Mouse (Mus musculus) hindbrain, postnatal 0 days (tissue): ENCODE measurements around the gene Gigyf1. TPM values are rescaled to one million over a fixed set of nuclear protein-coding genes. Genes with fewer than 3 reads are reported as not detected.

Experiments used
- ATAC-seq: fragments of 200-750 bp; cut with Nextera tagmentation; 2 replicates; pipeline ENCODE4 v1.8.0; 2017; ENCODE audit warnings: mild to moderate bottlenecking, moderate TSS enrichment, moderate library complexity
- DNase-seq: peaks from one replicate; pipeline ENCODE4 v3.0.0-alpha.2; 2015; ENCODE audit warnings: low spot score
- H3K27ac ChIP-seq: fragments of 300-500 bp; sonication (generic); 2 replicates; pipeline ENCODE4 v1.5.1; 2014; ENCODE audit warnings: mild to moderate bottlenecking
- H3K27me3 ChIP-seq: fragments of 300-500 bp; sonication (generic); 2 replicates; pipeline ENCODE4 v1.6.1; 2014; ENCODE audit warnings: low read length, mixed read lengths; ENCODE audit not compliant: insufficient read depth
- H3K36me3 ChIP-seq: fragments of 300-500 bp; sonication (generic); 2 replicates; pipeline ENCODE4 v1.6.1; 2014; ENCODE audit warnings: low read length, mixed read lengths; ENCODE audit not compliant: insufficient read depth
- H3K4me1 ChIP-seq: fragments of 300-500 bp; sonication (generic); 2 replicates; pipeline ENCODE4 v1.6.1; 2014; ENCODE audit warnings: antibody characterized with exemption, low read length, mixed read lengths; ENCODE audit not compliant: insufficient read depth
- H3K4me2 ChIP-seq: fragments of 300-500 bp; sonication (generic); 2 replicates; pipeline ENCODE4 v1.6.1; 2014; ENCODE audit warnings: low read depth, mild to moderate bottlenecking, low read length, moderate library complexity, mixed read lengths
- H3K4me3 ChIP-seq: fragments of 300-500 bp; sonication (generic); 2 replicates; pipeline ENCODE4 v1.5.1; 2014; ENCODE audit warnings: low read length
- H3K9ac ChIP-seq: fragments of 300-500 bp; sonication (generic); replicated peaks from 2 replicates; pipeline ENCODE4 v1.6.1; 2014; ENCODE audit warnings: mild to moderate bottlenecking, low read length, moderate library complexity, mixed read lengths
- H3K9me3 ChIP-seq: fragments of 300-500 bp; sonication (generic); 2 replicates; pipeline ENCODE4 v1.6.1; 2016; ENCODE audit warnings: low read length, mixed read lengths
- CTCF ChIP-seq: IDR thresholded peaks from 2 replicates; pipeline ENCODE4 v1.5.1; 2016; ENCODE audit warnings: antibody characterized with exemption, control low read depth, low read depth
- WGBS: fragments of 180-500 bp; shearing (Covaris S2); extraction: QIAGEN DNeasy Blood & Tissue Kit; methylation state at CpG from one replicate; pipeline ENCODE4 v1.1.7; 2014; 5-methylcytosine and 5-hydroxymethylcytosine counted together
- polyA plus RNA-seq: library from polyadenylated mRNA; unstranded; fragments of >200 nt; fragmentation: Nextera tagmentation; extraction: Ambion mirVana; gene quantifications from 2 replicates; pipeline ENCODE4 v1.2.1, GENCODE M21; 2015
- total RNA-seq: library from RNA; depleted of rRNA; stranded (reverse); fragments of >200 nt; gene quantifications from 2 replicates; pipeline ENCODE4 v1.2.3, GENCODE M21; 2014

Gigyf1 gene
- total and polyA plus RNA-seq, 2 experiments from 2014 or later: 15.1 to 20.3 TPM

GRCm38 (mm10) chr5:137541768-137542540, 23.6 kb downstream of the Gigyf1 start:
- Histone ChIP-seq H3K9me3 (no peaks in the 10 kb centered on the region), H3K9ac (no peak overlapping the region), H3K27ac (0 out of 2 replicates have a peak overlapping the region, but pooled peaks have one; percentile 38), H3K4me3 (no peak overlapping the region), H3K36me3 (no peaks in the 10 kb centered on the region), H3K4me2 (no peak overlapping the region), H3K27me3 (no peaks in the 10 kb centered on the region), H3K4me1 (peaks cover 6% of the 10 kb centered on the region)
- WGBS: 56% methylated on average over 5 of the region's 5 CpGs
- DNase-seq (peak; percentile 82), ATAC-seq (peak; percentile 47; the same call in 1 of the 2 replicates)
- TF ChIP-seq CTCF: no peak

GRCm38 (mm10) chr5:137544926-137545325, 26.6 kb downstream of the Gigyf1 start:
- no peak overlapping the region for H3K4me3 ChIP-seq
- no peak for ATAC-seq
- 63% methylated on average over 6 of the region's 6 CpGs for WGBS
- H3K36me3 ChIP-seq: no peaks in the 10 kb centered on the region
- no peak overlapping the region for H3K9ac ChIP-seq
- no peaks in the 10 kb centered on the region for H3K27me3 ChIP-seq
- no peak overlapping the region for H3K4me2 ChIP-seq
- H3K9me3 ChIP-seq: no peaks in the 10 kb centered on the region
- no peak for TF ChIP-seq CTCF
- no peaks in the 10 kb centered on the region for H3K4me1 ChIP-seq
- no peak overlapping the region for H3K27ac ChIP-seq
- no peak for DNase-seq

- ATAC-seq (no peak), DNase-seq (no peak)
- no peaks in the 10 kb centered on the region for H3K9me3 ChIP-seq
- H3K27me3 ChIP-seq: no peaks in the 10 kb centered on the region
- H3K36me3 ChIP-seq: no peaks in the 10 kb centered on the region
- no peaks in the 10 kb centered on the region for H3K4me1 ChIP-seq
- no peak for TF ChIP-seq CTCF
- no peak overlapping the region for H3K9ac ChIP-seq
- WGBS: 60% methylated on average over 4 of the region's 4 CpGs
- H3K4me3 ChIP-seq: no peak overlapping the region
- no peak overlapping the region for H3K27ac ChIP-seq
- H3K4me2 ChIP-seq: no peak overlapping the region
These were observed 27.2 kb downstream of the Gigyf1 start for GRCm38 (mm10) chr5:137545596-137545995.

GRCm38 (mm10) chr5:137549840-137550239, 31.5 kb downstream of the Gigyf1 start:
- DNase-seq: no peak
- no peaks in the 10 kb centered on the region for H3K9me3 ChIP-seq
- H3K36me3 ChIP-seq: no peaks in the 10 kb centered on the region
- H3K27ac ChIP-seq: no peak overlapping the region
- no peak overlapping the region for H3K4me2 ChIP-seq
- H3K9ac ChIP-seq: no peak overlapping the region
- no peak for ATAC-seq
- H3K4me3 ChIP-seq: no peak overlapping the region
- no peaks in the 10 kb centered on the region for H3K27me3 ChIP-seq
- no peaks in the 10 kb centered on the region for H3K4me1 ChIP-seq
- 85% methylated on average over 2 of the region's 2 CpGs for WGBS
- TF ChIP-seq CTCF: no peak

GRCm38 (mm10) chr5:137551119-137551518, 32.8 kb downstream of the Gigyf1 start:
- H3K4me2 ChIP-seq: no peak overlapping the region
- TF ChIP-seq CTCF: peak; percentile 56
- H3K27me3 ChIP-seq: no peaks in the 10 kb centered on the region
- no peak overlapping the region for H3K4me3 ChIP-seq
- 78% methylated on average over 5 of the region's 5 CpGs for WGBS
- H3K36me3 ChIP-seq: no peaks in the 10 kb centered on the region
- no peaks in the 10 kb centered on the region for H3K9me3 ChIP-seq
- H3K27ac ChIP-seq: no peak overlapping the region
- ATAC-seq: no peak
- no peak overlapping the region for H3K9ac ChIP-seq
- H3K4me1 ChIP-seq: no peaks in the 10 kb centered on the region
- DNase-seq: peak; percentile 38

GRCm38 (mm10) chr5:137553000-137553399, 34.7 kb downstream of the Gigyf1 start:
- Histone ChIP-seq H3K4me2 (peak overlapping the region; percentile 56), H3K4me1 (no peaks in the 10 kb centered on the region), H3K9ac (peak overlapping the region; percentile 61), H3K36me3 (no peaks in the 10 kb centered on the region), H3K27ac (peak overlapping the region; percentile 75), H3K27me3 (no peaks in the 10 kb centered on the region), H3K4me3 (peak overlapping the region; percentile 60), H3K9me3 (no peaks in the 10 kb centered on the region)
- DNase-seq: no peak
- peak; percentile 48 for ATAC-seq
- no peak for TF ChIP-seq CTCF
- 21% methylated on average over 6 of the region's 6 CpGs for WGBS

- no peak for TF ChIP-seq CTCF
- no peaks in the 10 kb centered on the region for H3K27me3 ChIP-seq
- ATAC-seq (peak; percentile 96), DNase-seq (peak; percentile 96)
- peak within 1 kb of the TSS; percentile 60 for H3K4me3 ChIP-seq
- no peaks in the 10 kb centered on the region for H3K36me3 ChIP-seq
- WGBS: under 1% methylated on average over 37 of the region's 37 CpGs
- peak within 1 kb of the TSS; percentile 75 for H3K27ac ChIP-seq
- peak within 1 kb of the TSS; percentile 56 for H3K4me2 ChIP-seq
- peak within 1 kb of the TSS; percentile 61 for H3K9ac ChIP-seq
- H3K4me1 ChIP-seq: no peaks in the 10 kb centered on the region
- H3K9me3 ChIP-seq: no peaks in the 10 kb centered on the region
These were observed 35.1 kb downstream of the Gigyf1 start, which contains the start of gene Actl6b for GRCm38 (mm10) chr5:137553411-137553837. Gene Actl6b, plus strand, starts transcription at chr5:137553517.
